Comparison of ENCODE assay signal across 24 mouse cellular contexts in genomic region chr12:82880711-82881110, GRCm38 (mm10).
"Had no signal": no experiment of that assay in that cellular context is flagged by ENCODE, and none has a peak within 500 bp of the region (broad histone marks: within the 10 kb centered on the region; RNA-seq: fewer than 3 reads in every experiment).

No protein-coding gene starts in this region.

- H3K9me3 ChIP-seq: heart, embryonic 10.5 days; heart, embryonic 12.5 days; hindbrain, embryonic 13.5 days; hindbrain, embryonic 15.5 days; limb, embryonic 10.5 days; limb, embryonic 12.5 days; liver, embryonic 12.5 days had no signal

- H3K36me3 ChIP-seq: heart, embryonic 10.5 days; heart, embryonic 12.5 days; hindbrain, embryonic 13.5 days; hindbrain, embryonic 15.5 days; limb, embryonic 10.5 days; limb, embryonic 12.5 days; liver, embryonic 12.5 days had no signal

- H3K9ac ChIP-seq: heart, embryonic 12.5 days; hindbrain, embryonic 13.5 days; hindbrain, embryonic 15.5 days; limb, embryonic 12.5 days; liver, embryonic 12.5 days; liver, embryonic 14.5 days had no signal

- H3K27ac ChIP-seq: gastrocnemius, adult 2 months; heart, embryonic 10.5 days; hindbrain, embryonic 13.5 days; hindbrain, embryonic 15.5 days; hindbrain, postnatal 0 days; layer of hippocampus, adult 2 months; left cerebral cortex, adult 2 months; limb, embryonic 10.5 days; limb, embryonic 12.5 days; liver, embryonic 12.5 days; liver, embryonic 14.5 days had no signal

- DNase-seq: gastrocnemius, adult 2 months; gastrocnemius, postnatal 10 days; gastrocnemius, postnatal 25 days; heart, adult 18-20 months; heart, postnatal 10 days; heart, postnatal 36 days; kidney, adult 18-20 months; kidney, adult 8-10 months; kidney, postnatal 10 days; kidney, postnatal 25 days; kidney, postnatal 4 days; liver had no signal

- ATAC-seq: hindbrain, postnatal 0 days; intestine, postnatal 0 days; liver, embryonic 12.5 days had no signal

- H3K4me3 ChIP-seq: gastrocnemius, adult 2 months; heart, embryonic 10.5 days; heart, embryonic 12.5 days; hindbrain, embryonic 13.5 days; hindbrain, embryonic 15.5 days; layer of hippocampus, adult 2 months; left cerebral cortex, adult 2 months; limb, embryonic 10.5 days; limb, embryonic 12.5 days; liver, embryonic 12.5 days had no signal

- H3K27me3 ChIP-seq: heart, embryonic 12.5 days; hindbrain, embryonic 13.5 days; hindbrain, embryonic 15.5 days; limb, embryonic 12.5 days; liver, embryonic 12.5 days had no signal

- H3K4me1 ChIP-seq: heart, embryonic 10.5 days; heart, embryonic 12.5 days; hindbrain, embryonic 13.5 days; hindbrain, embryonic 15.5 days; limb, embryonic 10.5 days; limb, embryonic 12.5 days; liver, embryonic 12.5 days had no signal

- H3K4me2 ChIP-seq: heart, embryonic 12.5 days; hindbrain, embryonic 13.5 days; hindbrain, embryonic 15.5 days; limb, embryonic 12.5 days; liver, embryonic 12.5 days had no signal
